Mouse (Mus musculus): ENCODE measurements at regions not wholly inside any gene's neighbourhood (a gene's known extent, or its start where the extent isn't known, plus 50 kb on each side); places are given as distances from the start of the nearest gene placed in this dataset.

GRCm38 (mm10) chr4:33737337-33737736 is 187.1 kb upstream of the Cnr1 start:
- no peaks in the 10 kb centered on the region; the same call in 1 of the 2 replicates for H3K4me1 ChIP-seq (ENCODE audit: control insufficient read depth)
- no peaks in the 10 kb centered on the region for H3K36me3 ChIP-seq (ENCODE audit: control insufficient read depth)
- TF ChIP-seq TAL1 (IDR thresholded peaks at IDR 0.05; ENCODE audit: low read length) (no peak), GATA1 (IDR thresholded peaks at IDR 0.05; ENCODE audit: low read length) (no peak)
- no peak overlapping the region for H3K4me3 ChIP-seq (replicated peaks)
- no peaks in the 10 kb centered on the region for H3K9me3 ChIP-seq (ENCODE audit: control insufficient read depth, low read length)
- no peaks in the 10 kb centered on the region for H3K27me3 ChIP-seq (ENCODE audit: control insufficient read depth)

GRCm38 (mm10) chr4:33737859-33738417 is 186.5 kb upstream of the Cnr1 start:
- no peaks in the 10 kb centered on the region for H3K27me3 ChIP-seq (ENCODE audit: control insufficient read depth)
- H3K36me3 ChIP-seq (ENCODE audit: control insufficient read depth) = no peaks in the 10 kb centered on the region
- H3K4me3 ChIP-seq (replicated peaks) = no peak overlapping the region
- no peak for TF ChIP-seq GATA1 (IDR thresholded peaks at IDR 0.05; ENCODE audit: low read length)
- no peak for TF ChIP-seq TAL1 (IDR thresholded peaks at IDR 0.05; ENCODE audit: low read length)
- no peaks in the 10 kb centered on the region for H3K9me3 ChIP-seq (ENCODE audit: control insufficient read depth, low read length)
- no peaks in the 10 kb centered on the region; the same call in 1 of the 2 replicates for H3K4me1 ChIP-seq (ENCODE audit: control insufficient read depth)

- no peaks in the 10 kb centered on the region for H3K27me3 ChIP-seq (ENCODE audit: control insufficient read depth)
- H3K36me3 ChIP-seq (ENCODE audit: control insufficient read depth) = no peaks in the 10 kb centered on the region
- no peaks in the 10 kb centered on the region; the same call in 1 of the 2 replicates for H3K4me1 ChIP-seq (ENCODE audit: control insufficient read depth)
- H3K4me3 ChIP-seq (replicated peaks) = no peak overlapping the region
- TF ChIP-seq GATA1 (IDR thresholded peaks at IDR 0.05; ENCODE audit: low read length) (no peak), TAL1 (IDR thresholded peaks at IDR 0.05; ENCODE audit: low read length) (no peak)
- no peaks in the 10 kb centered on the region for H3K9me3 ChIP-seq (ENCODE audit: control insufficient read depth, low read length)
Measured at GRCm38 (mm10) chr4:33739211-33739904, 185.0 kb upstream of the Cnr1 start.

GRCm38 (mm10) chr4:33740982-33741381 is 183.4 kb upstream of the Cnr1 start:
- Histone ChIP-seq H3K9me3 (ENCODE audit: control insufficient read depth, low read length) (no peaks in the 10 kb centered on the region), H3K27me3 (ENCODE audit: control insufficient read depth) (no peaks in the 10 kb centered on the region), H3K4me3 (replicated peaks) (no peak overlapping the region), H3K4me1 (ENCODE audit: control insufficient read depth) (no peaks in the 10 kb centered on the region; the same call in 1 of the 2 replicates), H3K36me3 (ENCODE audit: control insufficient read depth) (no peaks in the 10 kb centered on the region)
- TF ChIP-seq GATA1 (IDR thresholded peaks at IDR 0.05; ENCODE audit: low read length) (no peak), TAL1 (IDR thresholded peaks at IDR 0.05; ENCODE audit: low read length) (no peak)

DNA sequence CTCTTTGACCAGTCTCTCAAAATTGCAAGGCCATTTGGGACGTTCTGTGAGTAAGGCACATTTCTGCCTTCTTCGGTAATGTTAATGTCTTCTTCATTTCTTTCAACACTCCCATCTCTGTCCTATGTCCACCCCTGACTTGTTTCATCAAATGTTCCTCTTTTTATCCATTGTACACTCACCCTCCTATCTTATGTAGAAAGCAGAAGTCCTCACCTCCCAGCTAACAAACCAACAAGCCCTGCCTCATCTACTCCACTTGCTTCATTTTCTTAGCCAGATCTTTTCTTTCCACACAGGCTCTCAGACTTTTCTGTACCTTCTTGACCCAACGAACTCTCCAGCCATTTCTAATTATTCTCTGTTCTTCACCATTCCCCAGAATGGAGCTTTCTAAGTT is 179.2 kb upstream of the Cnr1 start:
- Histone ChIP-seq H3K27me3 (ENCODE audit: control insufficient read depth) (no peaks in the 10 kb centered on the region), H3K4me1 (ENCODE audit: control insufficient read depth) (no peaks in the 10 kb centered on the region), H3K4me3 (replicated peaks) (no peak overlapping the region), H3K9me3 (ENCODE audit: control insufficient read depth, low read length) (no peaks in the 10 kb centered on the region), H3K36me3 (ENCODE audit: control insufficient read depth) (no peaks in the 10 kb centered on the region)
- TF ChIP-seq TAL1 (IDR thresholded peaks at IDR 0.05; ENCODE audit: low read length) (no peak), GATA1 (IDR thresholded peaks at IDR 0.05; ENCODE audit: low read length) (no peak)

GRCm38 (mm10) chr4:33747316-33747895 is 177.0 kb upstream of the Cnr1 start:
- Histone ChIP-seq H3K4me3 (replicated peaks) (no peak overlapping the region), H3K36me3 (ENCODE audit: control insufficient read depth) (no peaks in the 10 kb centered on the region), H3K27me3 (ENCODE audit: control insufficient read depth) (no peaks in the 10 kb centered on the region), H3K4me1 (ENCODE audit: control insufficient read depth) (no peaks in the 10 kb centered on the region), H3K9me3 (ENCODE audit: control insufficient read depth, low read length) (no peaks in the 10 kb centered on the region)
- no peak for TF ChIP-seq TAL1 (IDR thresholded peaks at IDR 0.05; ENCODE audit: low read length)
- TF ChIP-seq GATA1 (IDR thresholded peaks at IDR 0.05; ENCODE audit: low read length) = no peak

DNA sequence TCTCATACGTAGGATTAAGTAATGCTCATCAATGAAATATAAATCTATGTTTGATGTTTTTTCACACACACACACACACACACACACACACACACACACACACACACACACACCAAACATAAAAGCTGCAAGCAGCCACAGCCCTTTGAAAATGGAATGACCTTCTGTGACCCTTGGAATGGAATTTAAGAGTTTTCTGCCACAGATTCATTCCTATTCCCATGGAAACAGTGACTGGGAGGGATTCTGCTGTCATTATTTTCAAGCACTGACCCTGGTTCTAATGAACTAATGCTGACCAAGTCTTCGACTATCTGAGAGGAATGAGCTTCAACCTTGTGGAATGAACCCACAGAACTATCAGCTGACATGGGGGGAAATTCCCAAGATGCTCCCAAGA is 156.7 kb upstream of the Cnr1 start:
- no peaks in the 10 kb centered on the region for H3K27me3 ChIP-seq (ENCODE audit: control insufficient read depth)
- H3K9me3 ChIP-seq (ENCODE audit: control insufficient read depth, low read length) = no peaks in the 10 kb centered on the region
- TF ChIP-seq GATA1 (IDR thresholded peaks at IDR 0.05; ENCODE audit: low read length) = no peak
- TF ChIP-seq TAL1 (IDR thresholded peaks at IDR 0.05; ENCODE audit: low read length) = no peak
- no peaks in the 10 kb centered on the region for H3K36me3 ChIP-seq (ENCODE audit: control insufficient read depth)
- no peak overlapping the region for H3K4me3 ChIP-seq (replicated peaks)
- no peaks in the 10 kb centered on the region for H3K4me1 ChIP-seq (ENCODE audit: control insufficient read depth)

DNA sequence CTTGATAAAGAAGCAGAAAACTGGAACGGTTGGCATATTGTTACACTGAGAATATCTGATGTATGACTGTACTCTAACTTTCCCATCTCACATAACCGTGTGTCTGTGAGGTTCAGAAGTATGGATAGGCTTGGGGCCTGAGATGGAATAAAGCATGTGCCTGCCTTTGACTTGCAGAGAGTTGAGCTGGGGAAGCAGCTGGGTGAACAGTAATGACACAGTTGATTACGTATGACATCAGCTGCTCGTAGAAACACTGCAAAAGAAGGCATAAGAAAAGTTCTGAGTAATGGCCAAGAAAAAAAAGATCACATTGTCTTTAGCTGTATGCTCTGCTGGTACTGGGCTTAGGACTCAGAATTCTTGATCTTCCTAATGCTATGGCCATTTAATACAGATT is 138.4 kb upstream of the Cnr1 start:
- no peaks in the 10 kb centered on the region for H3K27me3 ChIP-seq (ENCODE audit: control insufficient read depth)
- no peaks in the 10 kb centered on the region for H3K9me3 ChIP-seq (ENCODE audit: control insufficient read depth, low read length)
- H3K4me3 ChIP-seq (replicated peaks) = no peak overlapping the region
- TF ChIP-seq GATA1 (IDR thresholded peaks at IDR 0.05; ENCODE audit: low read length) = no peak
- TF ChIP-seq TAL1 (IDR thresholded peaks at IDR 0.05; ENCODE audit: low read length) = no peak
- no peaks in the 10 kb centered on the region for H3K36me3 ChIP-seq (ENCODE audit: control insufficient read depth)
- H3K4me1 ChIP-seq (ENCODE audit: control insufficient read depth) = no peaks in the 10 kb centered on the region

- Histone ChIP-seq H3K27me3 (ENCODE audit: control insufficient read depth) (no peaks in the 10 kb centered on the region), H3K4me1 (ENCODE audit: control insufficient read depth) (no peaks in the 10 kb centered on the region), H3K36me3 (ENCODE audit: control insufficient read depth) (no peaks in the 10 kb centered on the region), H3K4me3 (replicated peaks) (no peak overlapping the region), H3K9me3 (ENCODE audit: control insufficient read depth, low read length) (no peaks in the 10 kb centered on the region)
- no peak for TF ChIP-seq GATA1 (IDR thresholded peaks at IDR 0.05; ENCODE audit: low read length)
- no peak for TF ChIP-seq TAL1 (IDR thresholded peaks at IDR 0.05; ENCODE audit: low read length)
Measured at GRCm38 (mm10) chr4:33786958-33787357, 137.4 kb upstream of the Cnr1 start.
